Mouse (Mus musculus) MEL (cell line): Measurements from ENCODE around the gene Slc35d2. TPM values are rescaled to one million over a fixed set of nuclear protein-coding genes. Genes with fewer than 3 reads are reported as not detected.

Experiments used
- DNase-seq: peaks from one replicate; pipeline ENCODE4 v3.0.0; 2011; ENCODE audit warnings: low read depth, low spot score
- H3K27ac ChIP-seq: 2 replicates; pipeline ENCODE4 v1.5.1; 2012; ENCODE audit warnings: low read depth, mild to moderate bottlenecking, control low read depth, low read length, moderate library complexity; ENCODE audit not compliant: control insufficient read depth
- H3K27me3 ChIP-seq, 2 experiments: fragments of 150-350 bp in 1 of 2; sonication (generic) in 1 of 2; 2 replicates each; pipeline ENCODE4 v1.6.1; 2012; ENCODE audit warnings: low read length in 2 of 2, mild to moderate bottlenecking in 2 of 2, improper control_type of control experiment in 1 of 2, moderate library complexity in 1 of 2; ENCODE audit not compliant: insufficient read depth in 2 of 2, control insufficient read depth in 1 of 2
- H3K36me3 ChIP-seq, 2 experiments: 2 replicates each; pipeline ENCODE4 v1.6.1; 2012 to 2014; ENCODE audit warnings: low read length in 2 of 2, improper control_type of control experiment in 1 of 2, inconsistent platforms in 1 of 2, mild to moderate bottlenecking in 1 of 2; ENCODE audit not compliant: insufficient read depth in 2 of 2, control insufficient read depth in 1 of 2
- H3K4me1 ChIP-seq, 2 experiments: fragments of 150-350 bp in 1 of 2; sonication (generic) in 1 of 2; 2 replicates each; pipeline ENCODE4 v1.6.1; 2012; ENCODE audit warnings: low read length in 2 of 2, improper control_type of control experiment in 1 of 2, mild to moderate bottlenecking in 1 of 2; ENCODE audit not compliant: insufficient read depth in 2 of 2, control insufficient read depth in 1 of 2
- H3K4me3 ChIP-seq, 2 experiments: fragments of 150-350 bp in 1 of 2; sonication (generic) in 1 of 2; 2 replicates each; pipeline ENCODE4 v1.5.1; 2012; ENCODE audit warnings: low read depth in 2 of 2, low read length in 2 of 2, mild to moderate bottlenecking in 2 of 2, moderate library complexity in 2 of 2, control low read depth in 1 of 2, improper control_type of control experiment in 1 of 2; ENCODE audit not compliant: control insufficient read depth in 1 of 2, insufficient read depth in 1 of 2
- H3K79me2 ChIP-seq: 2 replicates; pipeline ENCODE4 v1.6.1; 2012; ENCODE audit warnings: mild to moderate bottlenecking, low read length, moderate library complexity; ENCODE audit not compliant: control insufficient read depth, poor library complexity, insufficient read depth
- H3K9ac ChIP-seq: 2 replicates; pipeline ENCODE4 v1.6.1; 2012; ENCODE audit warnings: low read depth, mild to moderate bottlenecking, control low read depth, low read length, moderate library complexity; ENCODE audit not compliant: control insufficient read depth, poor library complexity, severe bottlenecking
- H3K9me3 ChIP-seq: fragments of 150-350 bp; sonication (generic); replicated peaks from 2 replicates; pipeline ENCODE4 v1.6.1; 2012; ENCODE audit warnings: mild to moderate bottlenecking, low read length, improper control_type of control experiment, moderate library complexity; ENCODE audit not compliant: insufficient read depth
- BHLHE40 ChIP-seq: IDR thresholded peaks from 2 replicates; pipeline ENCODE4 v1.6.1; 2012; ENCODE audit warnings: low read depth, mild to moderate bottlenecking, inconsistent platforms, low read length, improper control_type of control experiment, borderline replicate concordance
- CHD2 ChIP-seq: IDR thresholded peaks from 2 replicates; pipeline ENCODE4 v1.6.1; 2011; ENCODE audit warnings: low read length, improper control_type of control experiment
- EP300 ChIP-seq, 2 experiments: IDR thresholded peaks; 2 replicates each; pipeline ENCODE4 v1.6.1; 2011; ENCODE audit warnings: improper control_type of control experiment in 2 of 2, low read length in 2 of 2, low read depth in 1 of 2, mild to moderate bottlenecking in 1 of 2
- ETS1 ChIP-seq: IDR thresholded peaks from 2 replicates; pipeline ENCODE4 v1.6.1; 2012; ENCODE audit warnings: low read depth, mild to moderate bottlenecking, inconsistent platforms, low read length, improper control_type of control experiment, moderate library complexity
- GABPA ChIP-seq: IDR thresholded peaks from 2 replicates; pipeline ENCODE4 v1.6.1; 2012; ENCODE audit warnings: low read depth, mild to moderate bottlenecking, inconsistent platforms, low read length, improper control_type of control experiment, moderate library complexity
- GATA1 ChIP-seq: IDR thresholded peaks from 2 replicates; pipeline ENCODE4 v1.6.1; 2011; ENCODE audit warnings: low read depth, low read length, improper control_type of control experiment
- HCFC1 ChIP-seq: IDR thresholded peaks from 2 replicates; pipeline ENCODE4 v1.6.1; 2012; ENCODE audit warnings: low read depth, mild to moderate bottlenecking, inconsistent platforms, low read length, improper control_type of control experiment, moderate library complexity
- JUND ChIP-seq: IDR thresholded peaks from 2 replicates; pipeline ENCODE4 v1.6.1; 2011; ENCODE audit warnings: low read depth, mild to moderate bottlenecking, improper control_type of control experiment, low read length
- MAFK ChIP-seq: IDR thresholded peaks from 2 replicates; pipeline ENCODE4 v1.6.1; 2011; ENCODE audit warnings: low read depth, mild to moderate bottlenecking, low read length, improper control_type of control experiment, borderline replicate concordance
- MAX ChIP-seq: IDR thresholded peaks from 2 replicates; pipeline ENCODE4 v1.6.1; 2011; ENCODE audit warnings: low read length, improper control_type of control experiment
- MXI1 ChIP-seq: IDR thresholded peaks from 2 replicates; pipeline ENCODE4 v1.6.1; 2011; ENCODE audit warnings: mild to moderate bottlenecking, low read depth, low read length, improper control_type of control experiment
- MYB ChIP-seq: IDR thresholded peaks from 2 replicates; pipeline ENCODE4 v1.6.1; 2011; ENCODE audit warnings: mild to moderate bottlenecking, low read depth, low read length, improper control_type of control experiment
- NELFE ChIP-seq: IDR thresholded peaks from 2 replicates; pipeline ENCODE4 v1.6.1; 2011; ENCODE audit warnings: low read depth, low read length, improper control_type of control experiment
- NRF1 ChIP-seq: IDR thresholded peaks from 2 replicates; pipeline ENCODE4 v1.6.1; 2014; ENCODE audit warnings: low read depth, mild to moderate bottlenecking, inconsistent platforms, low read length, improper control_type of control experiment, moderate library complexity; ENCODE audit not compliant: poor library complexity, insufficient read depth, severe bottlenecking
- POLR2AphosphoS5 ChIP-seq: IDR thresholded peaks from 2 replicates; pipeline ENCODE4 v1.6.1; 2012; ENCODE audit warnings: low read depth, borderline replicate concordance, mild to moderate bottlenecking, inconsistent platforms, low read length, moderate library complexity, mixed read lengths
- RAD21 ChIP-seq: IDR thresholded peaks from 2 replicates; pipeline ENCODE4 v1.6.1; 2011; ENCODE audit warnings: mild to moderate bottlenecking, low read depth, low read length, improper control_type of control experiment
- TAL1 ChIP-seq: IDR thresholded peaks from 2 replicates; pipeline ENCODE4 v1.6.1; 2012; ENCODE audit warnings: mild to moderate bottlenecking, inconsistent platforms, low read length, moderate library complexity, mixed read lengths
- USF1 ChIP-seq: IDR thresholded peaks from 2 replicates; pipeline ENCODE4 v1.6.1; 2014; ENCODE audit warnings: low read depth, mild to moderate bottlenecking, inconsistent platforms, low read length, improper control_type of control experiment, moderate library complexity
- USF2 ChIP-seq, 2 experiments: IDR thresholded peaks; 2 replicates each; pipeline ENCODE4 v1.6.1; 2011 to 2012; ENCODE audit warnings: improper control_type of control experiment in 2 of 2, low read length in 2 of 2, borderline replicate concordance in 1 of 2, inconsistent platforms in 1 of 2, low read depth in 1 of 2, mild to moderate bottlenecking in 1 of 2; ENCODE audit not compliant: insufficient read depth in 1 of 2
- ZC3H11A ChIP-seq: IDR thresholded peaks from 2 replicates; pipeline ENCODE4 v1.6.1; 2012; ENCODE audit warnings: low read depth, mild to moderate bottlenecking, inconsistent platforms, low read length, improper control_type of control experiment
- ZMIZ1 ChIP-seq: IDR thresholded peaks from 2 replicates; pipeline ENCODE4 v1.6.1; 2012; ENCODE audit warnings: low read depth, mild to moderate bottlenecking, inconsistent platforms, low read length, improper control_type of control experiment, moderate library complexity
- polyA plus RNA-seq, 2 experiments: library from polyadenylated mRNA; stranded (reverse) in 1 of 2; unstranded in 1 of 2; fragments of >175 nt in 1 of 2; fragments of >200 nt in 1 of 2; gene quantifications; 2 replicates each; pipeline versions ENCODE4 v1.2.1 to v1.2.4; 2012; ENCODE audit warnings: low replicate concordance in 2 of 2, low read depth in 1 of 2; ENCODE audit not compliant: insufficient read length in 2 of 2, insufficient read depth in 1 of 2, missing spikeins in 1 of 2
- total RNA-seq: library from RNA; depleted of rRNA; stranded (reverse); fragments of 300-350 nt; gene quantifications from 2 replicates; pipeline ENCODE4 v1.2.3, GENCODE M21; 2012

Gene Slc35d2
- total and polyA plus RNA-seq, 3 experiments, result 3.9 to 11.6 TPM; not detected in 1

DNA sequence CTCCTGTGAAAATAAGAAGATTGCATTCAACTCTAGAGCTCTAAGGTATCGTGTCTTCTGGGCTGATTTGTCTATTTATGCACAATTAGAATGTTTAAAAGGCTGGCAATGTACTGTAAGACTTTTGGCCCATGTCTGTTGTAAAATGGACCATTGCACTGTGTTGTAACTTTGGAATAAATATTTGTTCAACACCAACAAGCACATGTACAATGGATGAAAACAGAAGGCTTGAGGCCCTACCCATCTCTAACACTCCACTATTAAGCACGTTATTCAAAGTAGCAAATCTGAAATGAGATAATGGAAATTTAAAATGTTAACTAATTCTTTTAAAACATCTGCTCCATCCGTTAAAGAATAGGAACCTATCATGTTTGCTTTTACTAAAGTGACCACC is 22.1 kb downstream of the Slc35d2 start:
- TF ChIP-seq MAX (no peak), JUND (no peak), BHLHE40 (no peak), EP300 (IDR thresholded peaks at IDR 0.05; ENCODE audit: low read depth in 1 of 2, low read length in 2 of 2) (no peak), USF2 (IDR thresholded peaks at IDR 0.05; ENCODE audit: borderline replicate concordance in 1 of 2, insufficient read depth in 1 of 2, low read depth in 1 of 2, low read length in 2 of 2) (no peak), GABPA (no peak), NELFE (no peak), TAL1 (no peak), CHD2 (no peak), GATA1 (no peak), RAD21 (no peak), POLR2AphosphoS5 (no peak)
- Histone ChIP-seq H3K9me3 (no peaks in the 10 kb centered on the region), H3K79me2 (no peaks in the 10 kb centered on the region), H3K27ac (no peak overlapping the region), H3K9ac (no peak overlapping the region), H3K4me3 (no peak overlapping the region), H3K27me3 (no peaks in the 10 kb centered on the region), H3K36me3 (no peaks in the 10 kb centered on the region), H3K4me1 (no peaks in the 10 kb centered on the region)
- no peak for DNase-seq

DNA sequence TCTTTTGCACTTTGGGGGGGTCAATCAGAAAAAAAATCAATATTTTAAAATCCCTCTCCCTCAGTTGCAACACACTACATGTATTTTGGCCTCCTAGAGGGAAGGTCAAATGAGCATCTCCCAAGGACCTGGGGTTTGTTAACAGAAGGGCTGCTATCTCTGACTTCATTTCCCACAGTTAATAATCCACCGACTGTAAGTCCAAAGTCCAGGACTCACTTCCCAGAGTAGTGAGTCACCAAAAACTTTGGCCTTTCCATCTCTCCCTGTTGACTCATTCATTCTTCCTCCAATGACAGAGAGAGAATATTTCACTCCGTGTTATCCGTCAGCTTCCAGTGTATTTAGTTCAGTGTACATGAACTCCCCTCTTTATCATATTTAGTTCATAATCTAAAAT is 23.5 kb downstream of the Slc35d2 start:
- Histone ChIP-seq H3K27me3 (no peaks in the 10 kb centered on the region), H3K9ac (no peak overlapping the region)
- TF ChIP-seq ZMIZ1 (no peak), USF1 (no peak), USF2 (IDR thresholded peaks at IDR 0.05; ENCODE audit: borderline replicate concordance in 1 of 2, insufficient read depth in 1 of 2, low read depth in 1 of 2, low read length in 2 of 2) (no peak), MYB (no peak), MAFK (no peak), HCFC1 (no peak), NRF1 (no peak), MXI1 (no peak), ZC3H11A (no peak), ETS1 (no peak), GATA1 (no peak)
- TF ChIP-seq, all 39 proteins: peak for 0
- Histone ChIP-seq H3K4me3 (no peak overlapping the region), H3K4me1 (no peaks in the 10 kb centered on the region), H3K79me2 (no peaks in the 10 kb centered on the region), H3K36me3 (no peaks in the 10 kb centered on the region), H3K9me3 (no peaks in the 10 kb centered on the region), H3K27ac (no peak overlapping the region)
- DNase-seq, result no peak
